Mouse (Mus musculus): Measurements from ENCODE around the gene Xpc. TPM values are rescaled to one million over a fixed set of nuclear protein-coding genes. Genes with fewer than 3 reads are reported as not detected.
A peak's percentile ranks its signal among the peaks of the same experiment; 100 is the strongest.

Gene Xpc
- polyA plus RNA-seq, 1 experiment = 12.5 TPM

DNA sequence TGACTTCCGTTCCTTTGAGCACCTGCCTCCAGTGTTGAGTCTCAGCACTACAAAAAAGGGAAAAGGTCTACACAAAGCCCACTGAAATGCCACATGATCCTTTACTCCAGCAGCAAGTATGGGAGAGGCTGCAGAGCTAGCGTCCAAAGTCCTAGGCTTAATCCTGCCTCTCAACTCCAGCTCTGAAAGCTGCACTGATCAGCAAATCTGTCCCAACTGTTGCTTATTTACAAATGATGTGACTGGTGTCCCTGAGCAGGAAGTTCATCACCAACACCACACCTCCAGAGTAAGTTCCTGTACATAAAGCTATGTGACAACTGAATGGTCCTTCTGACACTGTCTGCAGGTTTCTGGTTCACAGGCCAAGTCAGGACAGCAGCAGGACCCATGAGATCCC, 49.9 kb downstream of the Xpc start:
- no peak overlapping the region for H3K27ac ChIP-seq (ENCODE audit: insufficient read depth, low read length)
- peaks cover 2% of the 10 kb centered on the region; the same call in 1 of the 2 replicates for H3K4me1 ChIP-seq (ENCODE audit: control insufficient read depth, insufficient read depth, low read length)
- TF ChIP-seq POLR2A (IDR thresholded peaks at IDR 0.05; ENCODE audit: extremely low read depth, insufficient read depth, low read length) (no peak), CTCF (IDR thresholded peaks at IDR 0.05; ENCODE audit: extremely low read depth, insufficient read depth, low read length) (no peak)
- H3K4me3 ChIP-seq (ENCODE audit: insufficient read depth, low read length) = no peak overlapping the region

DNA sequence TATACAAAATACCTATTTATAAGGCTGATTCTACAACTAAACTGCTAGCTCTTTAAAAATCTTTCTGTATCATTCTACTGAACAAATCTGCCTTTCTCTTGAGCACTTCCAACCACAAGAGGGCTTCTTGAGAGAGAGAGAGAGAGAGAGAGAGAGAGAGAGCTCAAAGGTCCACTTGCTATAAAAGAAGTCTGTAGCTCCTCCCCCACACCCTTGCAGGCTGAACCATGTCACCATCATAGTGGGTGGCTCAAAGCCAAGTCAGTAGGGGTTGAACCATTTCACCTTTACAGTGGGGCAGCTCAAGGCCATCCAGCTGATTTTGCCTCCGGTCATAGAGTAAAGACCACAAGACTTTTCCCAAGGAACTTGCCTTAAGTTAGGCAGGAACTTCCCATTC, 56.2 kb downstream of the Xpc start:
- no peak overlapping the region for H3K4me3 ChIP-seq (ENCODE audit: insufficient read depth, low read length)
- TF ChIP-seq POLR2A (IDR thresholded peaks at IDR 0.05; ENCODE audit: extremely low read depth, insufficient read depth, low read length) (no peak), CTCF (IDR thresholded peaks at IDR 0.05; ENCODE audit: extremely low read depth, insufficient read depth, low read length) (no peak)
- no peaks in the 10 kb centered on the region for H3K4me1 ChIP-seq (ENCODE audit: control insufficient read depth, insufficient read depth, low read length)
- H3K27ac ChIP-seq (ENCODE audit: insufficient read depth, low read length) = no peak overlapping the region

DNA sequence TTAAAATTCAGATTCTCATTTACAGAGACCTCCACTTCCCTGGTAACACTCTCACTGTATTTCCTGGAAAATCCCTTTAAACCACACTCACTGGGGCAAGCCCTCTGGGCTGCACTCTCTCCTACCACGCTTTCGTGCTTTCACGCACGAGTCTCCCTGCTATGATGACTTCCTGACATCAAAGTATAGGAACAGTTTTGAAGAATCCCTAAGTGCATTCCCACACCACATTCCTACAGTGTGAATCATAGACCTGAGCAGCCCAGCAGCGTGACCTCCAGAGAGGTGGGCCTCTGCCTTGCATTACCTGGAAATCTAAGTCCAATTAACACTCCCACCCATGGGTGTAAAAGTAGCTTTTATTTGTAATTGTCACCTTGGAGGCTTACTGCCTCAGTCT, 61.1 kb downstream of the Xpc start:
- H3K27ac ChIP-seq (ENCODE audit: insufficient read depth, low read length) = no peak overlapping the region
- TF ChIP-seq CTCF (IDR thresholded peaks at IDR 0.05; ENCODE audit: extremely low read depth, insufficient read depth, low read length) (no peak), POLR2A (IDR thresholded peaks at IDR 0.05; ENCODE audit: extremely low read depth, insufficient read depth, low read length) (no peak)
- no peaks in the 10 kb centered on the region for H3K4me1 ChIP-seq (ENCODE audit: control insufficient read depth, insufficient read depth, low read length)
- H3K4me3 ChIP-seq (ENCODE audit: insufficient read depth, low read length) = no peak overlapping the region

GRCm38 (mm10) chr6:91452056-91452455, 63.6 kb downstream of the Xpc start:
- no peak for TF ChIP-seq CTCF (IDR thresholded peaks at IDR 0.05; ENCODE audit: extremely low read depth, insufficient read depth, low read length)
- no peak for TF ChIP-seq POLR2A (IDR thresholded peaks at IDR 0.05; ENCODE audit: extremely low read depth, insufficient read depth, low read length)
- Histone ChIP-seq H3K4me3 (ENCODE audit: insufficient read depth, low read length) (no peak overlapping the region), H3K4me1 (ENCODE audit: control insufficient read depth, insufficient read depth, low read length) (no peaks in the 10 kb centered on the region), H3K27ac (ENCODE audit: insufficient read depth, low read length) (no peak overlapping the region)

- Histone ChIP-seq H3K4me3 (ENCODE audit: insufficient read depth, low read length) (no peak overlapping the region), H3K27ac (ENCODE audit: insufficient read depth, low read length) (no peak overlapping the region), H3K4me1 (ENCODE audit: control insufficient read depth, insufficient read depth, low read length) (no peaks in the 10 kb centered on the region)
- TF ChIP-seq CTCF (IDR thresholded peaks at IDR 0.05; ENCODE audit: extremely low read depth, insufficient read depth, low read length) (no peak), POLR2A (IDR thresholded peaks at IDR 0.05; ENCODE audit: extremely low read depth, insufficient read depth, low read length) (no peak)
Measured at GRCm38 (mm10) chr6:91449472-91450225, 66.0 kb downstream of the Xpc start.

- H3K27ac ChIP-seq (ENCODE audit: insufficient read depth, low read length) = no peak overlapping the region
- TF ChIP-seq CTCF (IDR thresholded peaks at IDR 0.05; ENCODE audit: extremely low read depth, insufficient read depth, low read length) (no peak), POLR2A (IDR thresholded peaks at IDR 0.05; ENCODE audit: extremely low read depth, insufficient read depth, low read length) (no peak)
- H3K4me1 ChIP-seq (ENCODE audit: control insufficient read depth, insufficient read depth, low read length) = peaks cover 2% of the 10 kb centered on the region; the same call in 1 of the 2 replicates
- no peak overlapping the region for H3K4me3 ChIP-seq (ENCODE audit: insufficient read depth, low read length)
Measured at GRCm38 (mm10) chr6:91445316-91445715, 70.4 kb downstream of the Xpc start.

DNA sequence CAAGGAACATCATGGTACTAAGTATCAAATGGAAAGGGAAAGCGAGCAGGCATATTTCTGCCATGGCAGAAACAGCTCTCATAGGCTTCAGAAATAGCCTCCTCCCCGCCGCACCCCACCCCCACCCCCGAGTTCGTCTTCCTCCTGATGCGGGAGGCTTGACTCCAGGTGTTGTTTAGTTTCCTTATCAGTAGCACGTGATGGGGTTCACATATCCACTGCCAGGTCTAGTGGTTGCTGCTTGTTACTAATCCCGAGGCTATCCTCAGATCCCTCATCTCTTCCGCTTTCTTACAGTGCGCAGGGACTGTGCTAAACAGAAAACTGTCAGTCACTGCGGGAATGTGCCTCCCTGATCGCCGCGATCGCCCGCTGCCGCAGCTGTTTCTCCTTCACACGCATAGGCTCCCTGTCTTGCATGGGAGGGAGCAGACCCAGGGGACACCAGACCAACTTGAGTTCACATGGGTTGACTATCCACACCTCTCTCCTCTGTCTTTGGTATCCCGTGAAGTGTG, 74.5 kb downstream of the Xpc start:
- 0 out of 2 replicates have a peak, but pooled peaks have one; percentile 13 for TF ChIP-seq POLR2A (IDR thresholded peaks at IDR 0.05; ENCODE audit: extremely low read depth, insufficient read depth, low read length)
- TF ChIP-seq CTCF (IDR thresholded peaks at IDR 0.05; ENCODE audit: extremely low read depth, insufficient read depth, low read length) = no peak
- Histone ChIP-seq H3K27ac (ENCODE audit: insufficient read depth, low read length) (peak overlapping the region; percentile 18; the same call in 1 of the 2 replicates), H3K4me1 (ENCODE audit: control insufficient read depth, insufficient read depth, low read length) (peaks cover 2% of the 10 kb centered on the region; the same call in 1 of the 2 replicates), H3K4me3 (ENCODE audit: insufficient read depth, low read length) (peak overlapping the region; percentile 52)

GRCm38 (mm10) chr6:91440474-91441144, 75.1 kb downstream of the Xpc start:
- Histone ChIP-seq H3K4me1 (ENCODE audit: control insufficient read depth, insufficient read depth, low read length) (peaks cover 2% of the 10 kb centered on the region; the same call in 1 of the 2 replicates), H3K27ac (ENCODE audit: insufficient read depth, low read length) (0 out of 2 replicates have a peak overlapping the region, but pooled peaks have one; percentile 22), H3K4me3 (ENCODE audit: insufficient read depth, low read length) (peak overlapping the region; percentile 52)
- TF ChIP-seq CTCF (IDR thresholded peaks at IDR 0.05; ENCODE audit: extremely low read depth, insufficient read depth, low read length) (no peak), POLR2A (IDR thresholded peaks at IDR 0.05; ENCODE audit: extremely low read depth, insufficient read depth, low read length) (peak; percentile 99)

Other genes starting within 250 kb of the Xpc start
- gene Wnt7a, start 104.5 kb downstream of the Xpc start, polyA plus RNA-seq (2012; rRNA removed) = 8.6 and 9.6 TPM in 2 replicates
- 16.8 and 18.6 TPM in 2 replicates for gene Chchd4, start 42.3 kb downstream of the Xpc start, polyA plus RNA-seq (2012; rRNA removed)
- gene Tmem43, start 42.2 kb downstream of the Xpc start, polyA plus RNA-seq (2012; rRNA removed) = 30.8 and 33.3 TPM in 2 replicates
- gene Lsm3, start within 50 bp of the Xpc start, polyA plus RNA-seq (2012; rRNA removed) = 56.9 and 60.7 TPM in 2 replicates
- 94.9 and 105 TPM in 2 replicates for gene Slc6a6, start 168.2 kb upstream of the Xpc start, polyA plus RNA-seq (2012; rRNA removed)